Mouse (Mus musculus) Muller cell, postnatal 12 days (primary cell): Measurements from ENCODE around the gene Pla2g1b.
"Not testable (repeated sequence)": the region's sequence is repeated elsewhere in the genome, so short reads cannot be mapped to it uniquely, and the experiment has no call there.

Experiments
- DNase-seq: peaks from one replicate; pipeline ENCODE4 v3.0.0-alpha.2; 2015; ENCODE audit errors: inconsistent ontology term

Gene Pla2g1b

DNA sequence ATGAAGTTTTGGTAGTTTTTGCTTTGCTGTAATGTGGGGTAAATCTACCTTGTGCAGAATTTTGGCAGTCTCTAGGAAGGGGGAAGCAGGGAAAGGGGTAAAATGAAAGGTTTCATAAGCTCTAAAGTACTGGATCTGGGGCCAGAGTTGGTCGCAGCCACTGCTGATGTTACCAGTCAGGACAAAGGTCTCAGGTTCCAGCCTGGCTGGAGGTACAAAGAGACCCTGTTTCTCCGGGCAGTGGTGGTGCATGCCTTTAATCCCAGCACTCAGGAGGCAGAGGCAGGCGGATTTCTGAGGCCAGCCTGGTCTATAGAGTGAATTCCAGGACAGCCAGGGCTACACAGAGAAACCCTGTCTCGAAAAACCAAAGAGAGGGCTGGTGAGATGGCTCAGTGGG, 39.6 kb downstream of the Pla2g1b start:
- not testable (repeated sequence) for DNase-seq

DNA sequence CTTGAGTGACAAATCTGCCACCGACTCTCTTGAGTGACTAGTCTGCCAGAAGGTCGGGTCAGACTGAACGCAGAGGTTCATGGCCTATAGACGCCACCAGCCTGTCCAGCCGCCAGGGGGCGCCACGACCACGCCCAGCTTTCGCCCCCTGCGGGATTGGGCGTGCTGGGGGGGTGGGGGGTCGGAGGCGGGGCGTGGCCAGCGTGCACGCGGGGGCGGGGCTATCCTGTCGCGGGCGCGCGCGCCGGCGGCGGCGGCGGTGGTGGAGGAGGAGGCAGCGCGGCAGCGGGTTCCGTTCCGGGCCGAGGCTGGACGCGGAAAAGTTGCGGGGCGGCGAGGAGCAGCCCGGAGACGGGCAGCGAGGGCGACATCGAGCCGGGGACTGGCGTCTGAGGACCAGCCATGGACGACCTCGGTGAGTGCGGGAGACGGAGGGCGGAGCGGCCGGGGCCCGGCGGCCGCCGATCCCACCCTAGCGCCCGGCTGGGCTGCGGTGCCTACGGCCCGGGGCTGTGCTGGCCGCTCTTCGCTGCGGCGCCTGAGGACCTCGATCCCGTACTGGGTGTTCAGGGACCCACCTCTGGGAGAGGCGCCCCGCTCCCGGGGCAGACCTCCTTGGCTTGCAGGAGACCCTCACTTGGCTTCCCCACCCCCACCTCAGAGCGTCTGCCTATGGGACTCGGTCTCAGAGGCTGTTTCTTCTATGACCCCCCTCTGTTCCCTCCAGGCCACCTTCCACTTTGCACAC, 40.6 kb downstream of the Pla2g1b start, which contains the start of gene Pxn:
Pxn (plus strand) TSS at position 223 of the 748 bp plus-strand sequence.
- peak; percentile 95 for DNase-seq

DNA sequence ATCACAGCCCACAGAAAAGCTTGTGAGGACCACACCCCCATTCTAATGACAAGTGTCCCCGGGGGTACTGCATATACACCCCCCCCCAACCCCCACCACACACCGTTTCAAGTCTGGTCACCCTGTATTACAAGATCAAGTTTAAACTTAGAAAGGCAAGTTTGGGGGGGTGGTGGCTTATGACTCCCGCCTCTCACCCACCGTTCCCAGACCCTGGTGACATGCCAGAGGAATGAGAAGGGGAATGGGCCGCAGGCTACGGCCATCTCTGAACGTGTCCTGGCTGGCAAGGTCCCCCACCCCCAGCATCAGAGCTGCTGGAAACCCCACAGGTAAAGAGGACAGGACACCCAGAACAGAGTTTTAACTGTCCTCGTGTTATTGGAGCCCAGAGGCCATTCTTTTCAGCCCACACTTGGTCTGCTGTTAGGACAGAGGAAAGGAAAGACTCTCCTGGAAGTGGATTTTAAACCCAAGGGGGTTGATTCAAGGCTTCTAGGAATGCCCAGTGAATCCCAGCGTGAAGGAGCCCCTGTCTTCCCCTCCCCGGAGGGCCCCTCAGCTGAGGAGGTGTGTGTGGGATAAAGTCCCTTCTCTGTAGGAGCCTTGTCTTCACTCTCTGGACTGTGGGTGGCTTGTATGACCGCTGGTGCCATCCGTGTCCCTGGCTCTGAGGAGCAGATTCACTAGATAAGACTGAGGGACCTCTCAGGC, 41.4 kb downstream of the Pla2g1b start:
- peak; percentile 59 for DNase-seq

DNA sequence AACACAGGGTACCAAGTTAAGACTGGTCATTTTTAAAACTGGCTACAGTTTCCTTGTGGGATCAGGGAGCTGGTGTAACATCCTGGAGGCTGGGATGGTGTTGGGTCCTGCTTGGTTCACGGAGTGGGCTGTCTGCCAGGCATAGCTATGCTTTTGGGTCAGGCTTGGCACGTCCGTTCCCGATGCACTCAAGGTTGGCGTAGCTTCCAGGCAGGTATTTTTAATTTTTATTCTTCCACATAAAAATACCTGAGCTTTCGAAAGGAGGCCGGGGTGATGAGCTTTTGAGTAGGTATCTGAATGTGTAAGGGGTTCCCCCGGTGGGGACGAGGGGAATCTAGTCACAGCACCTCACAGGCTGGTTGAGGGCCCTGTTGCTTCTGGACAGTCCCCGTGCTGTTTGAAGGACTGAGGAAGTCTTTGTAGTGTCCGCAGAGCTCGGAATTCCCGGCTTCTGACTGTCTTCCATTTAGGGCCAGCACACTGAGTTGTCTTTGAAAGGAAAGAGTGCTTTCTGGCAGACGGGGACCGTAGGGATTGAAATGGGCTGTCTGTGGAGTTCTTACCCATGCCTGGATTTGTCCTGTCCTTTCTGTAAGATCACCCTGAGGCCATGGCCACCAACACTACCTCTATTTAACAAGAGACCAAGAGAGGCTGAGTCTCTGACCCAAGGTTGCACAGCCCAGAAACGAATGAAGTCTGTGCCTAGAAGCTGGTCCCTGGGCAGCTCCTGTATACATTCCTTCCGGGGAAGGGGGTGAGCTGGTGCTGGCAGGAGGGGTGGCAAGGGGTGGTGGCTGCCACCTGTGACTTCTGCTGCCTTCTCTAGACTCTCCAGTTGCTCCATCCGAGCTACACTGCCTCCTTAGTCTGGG, 42.2 kb downstream of the Pla2g1b start:
- peak; percentile 71 for DNase-seq

DNA sequence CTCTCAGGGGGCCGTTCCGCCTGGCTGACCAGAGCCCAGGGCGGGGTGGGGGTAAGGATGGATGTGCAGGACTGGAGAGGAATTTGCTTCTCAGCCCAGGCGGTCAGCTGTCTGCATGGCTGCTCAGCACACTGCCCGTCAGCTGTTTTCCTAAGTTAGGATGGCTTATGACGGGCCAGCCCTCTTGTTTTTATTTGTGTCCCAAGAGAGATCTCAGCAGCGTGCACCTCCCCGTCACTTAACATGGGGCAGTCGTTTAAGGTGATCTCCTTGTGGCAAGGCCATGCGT, 42.7 kb downstream of the Pla2g1b start:
- DNase-seq, result peak; percentile 80

DNA sequence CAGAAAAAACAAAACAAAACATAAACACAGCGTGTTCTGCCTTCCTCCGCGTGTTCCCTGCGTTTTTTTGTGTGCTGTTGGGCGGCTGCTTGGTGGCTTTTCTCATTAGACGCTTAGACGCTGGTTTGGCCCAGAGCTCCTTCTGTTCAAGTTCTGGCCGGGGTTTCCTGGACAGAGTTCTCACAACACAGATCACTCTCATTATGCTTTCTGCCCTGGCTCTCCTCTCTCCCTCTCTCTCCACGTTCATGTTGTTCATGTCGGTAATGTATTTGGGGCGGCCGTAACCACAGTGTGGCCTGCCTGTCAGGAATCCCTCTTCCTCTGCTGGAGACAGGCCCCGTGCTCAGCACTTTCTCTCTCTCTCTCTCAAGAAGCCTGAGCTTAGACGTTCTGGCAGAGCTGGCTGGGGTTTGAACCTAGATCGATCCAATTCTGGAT, 43.3 kb downstream of the Pla2g1b start:
- peak; percentile 80 for DNase-seq

DNA sequence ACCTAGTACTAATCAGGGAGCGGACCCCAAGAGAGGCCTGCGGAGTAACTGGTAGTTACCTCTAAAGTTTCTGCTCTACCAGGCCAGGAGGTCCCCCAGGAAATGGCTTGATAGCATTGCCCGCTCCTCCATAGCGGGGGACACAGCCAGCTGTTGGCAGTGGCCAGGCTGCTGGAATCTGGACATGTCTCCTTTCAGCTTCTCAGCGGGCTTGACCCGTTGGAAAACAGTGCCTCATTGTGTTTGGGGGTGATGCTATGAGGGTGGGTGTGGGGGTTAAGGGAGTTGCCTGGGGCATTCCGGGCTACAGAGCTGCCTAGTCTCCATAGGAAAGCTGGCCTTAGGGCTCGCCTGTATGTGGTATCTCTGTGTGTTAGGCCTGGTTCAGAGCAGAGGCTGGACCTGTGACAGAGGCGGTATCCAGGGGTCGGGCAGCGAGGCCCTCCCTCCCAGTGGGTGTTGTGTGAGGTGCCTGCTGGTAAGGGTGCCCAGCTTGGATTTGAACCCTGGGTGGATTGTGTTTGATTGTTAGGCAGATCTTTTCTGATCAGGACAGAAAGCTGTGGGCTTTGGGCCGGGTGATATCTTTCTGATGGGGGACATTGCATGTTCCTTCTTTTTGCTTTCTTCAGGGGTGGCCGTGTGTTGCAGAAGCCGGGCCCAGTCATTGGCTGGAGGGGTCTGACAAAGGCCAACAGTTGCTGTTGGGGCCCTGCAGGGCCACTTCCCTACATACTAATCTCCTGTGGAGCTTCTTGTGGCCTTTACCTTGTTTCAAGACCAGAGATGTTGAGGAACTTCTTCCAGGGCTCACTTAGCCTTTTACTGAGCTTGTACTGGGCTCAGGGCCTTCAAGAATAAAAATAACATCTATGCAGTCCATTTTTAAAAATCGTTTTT, 44.0 kb downstream of the Pla2g1b start:
- peak; percentile 92 for DNase-seq

DNA sequence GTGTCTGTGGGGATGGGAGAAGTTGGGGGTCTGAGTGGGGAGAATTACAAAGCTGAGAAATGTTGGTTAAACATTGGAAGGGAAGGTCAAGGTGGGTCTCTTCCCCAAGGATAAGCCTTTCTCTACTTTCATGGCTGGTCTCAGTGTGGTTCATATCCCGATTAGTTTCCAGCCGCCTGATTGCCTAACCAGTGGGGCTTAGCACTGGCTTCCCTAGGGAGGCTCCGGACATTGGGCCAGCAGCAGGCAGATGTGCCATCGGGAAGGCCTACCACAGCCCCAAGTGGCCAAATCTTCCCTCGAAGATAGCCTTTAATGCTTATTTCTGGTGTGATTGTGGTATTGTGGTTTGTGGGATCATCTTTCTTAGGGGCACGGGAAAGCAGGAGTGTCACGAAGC, 46.3 kb downstream of the Pla2g1b start:
- DNase-seq, result no peak

DNA sequence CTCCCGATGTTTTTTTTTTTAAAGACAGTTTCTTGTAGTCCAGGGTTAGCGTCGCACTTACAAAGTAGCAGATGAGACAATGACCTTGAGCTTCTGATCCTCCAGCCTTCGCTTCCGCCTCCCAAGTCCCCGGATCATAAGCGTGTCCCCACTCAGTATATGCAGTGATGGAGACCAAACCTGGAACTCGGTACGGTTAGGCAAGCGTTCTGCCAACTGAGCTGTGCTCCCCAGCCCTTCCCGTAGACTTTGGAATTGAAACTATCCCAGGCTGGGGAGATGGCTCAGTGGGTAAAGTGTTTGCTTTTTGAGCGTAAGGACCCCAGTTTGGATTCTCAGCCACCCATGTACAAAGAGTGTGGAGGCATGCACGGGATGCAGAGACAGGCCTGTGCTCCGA, 47.2 kb downstream of the Pla2g1b start:
- DNase-seq, result no peak

DNA sequence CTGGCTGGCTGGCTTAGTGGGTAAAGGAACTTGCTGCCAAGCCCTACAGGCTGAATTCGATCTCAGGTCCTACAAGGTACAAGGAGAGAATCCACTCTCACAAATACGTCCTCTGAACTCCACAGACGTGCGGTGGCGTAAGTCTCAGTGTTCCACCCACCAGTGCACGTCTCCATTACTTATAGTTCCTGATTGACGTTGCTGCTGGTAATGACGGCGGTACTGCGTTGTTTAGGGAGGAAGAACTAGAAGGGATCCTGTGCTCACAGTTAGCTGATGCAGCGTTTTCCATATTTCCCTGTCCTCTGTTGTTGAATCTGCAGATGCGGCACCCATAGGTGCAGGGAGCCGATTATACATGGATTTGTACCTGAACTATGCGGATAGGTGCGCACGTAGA, 47.7 kb downstream of the Pla2g1b start:
- DNase-seq, result no peak

DNA sequence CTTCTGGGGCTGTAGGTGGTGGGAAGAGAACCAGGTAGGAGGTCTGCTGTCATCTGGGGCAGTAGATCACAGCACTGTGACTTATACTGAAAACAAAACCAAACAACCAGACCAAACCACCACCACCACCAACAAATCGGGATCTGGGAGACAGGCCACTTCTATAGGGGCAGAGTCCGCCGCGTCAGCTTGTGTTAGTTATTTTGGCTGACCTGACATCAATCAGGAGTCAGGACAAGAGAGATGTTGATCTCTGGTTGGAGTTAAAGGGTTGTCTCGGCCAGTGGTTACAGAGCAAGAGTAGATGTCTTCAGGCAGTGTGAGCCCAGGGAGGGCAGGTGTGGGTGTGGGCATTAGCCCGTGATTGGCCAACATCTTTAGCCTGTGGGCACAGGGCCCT, 48.3 kb downstream of the Pla2g1b start:
- DNase-seq, result no peak

DNA sequence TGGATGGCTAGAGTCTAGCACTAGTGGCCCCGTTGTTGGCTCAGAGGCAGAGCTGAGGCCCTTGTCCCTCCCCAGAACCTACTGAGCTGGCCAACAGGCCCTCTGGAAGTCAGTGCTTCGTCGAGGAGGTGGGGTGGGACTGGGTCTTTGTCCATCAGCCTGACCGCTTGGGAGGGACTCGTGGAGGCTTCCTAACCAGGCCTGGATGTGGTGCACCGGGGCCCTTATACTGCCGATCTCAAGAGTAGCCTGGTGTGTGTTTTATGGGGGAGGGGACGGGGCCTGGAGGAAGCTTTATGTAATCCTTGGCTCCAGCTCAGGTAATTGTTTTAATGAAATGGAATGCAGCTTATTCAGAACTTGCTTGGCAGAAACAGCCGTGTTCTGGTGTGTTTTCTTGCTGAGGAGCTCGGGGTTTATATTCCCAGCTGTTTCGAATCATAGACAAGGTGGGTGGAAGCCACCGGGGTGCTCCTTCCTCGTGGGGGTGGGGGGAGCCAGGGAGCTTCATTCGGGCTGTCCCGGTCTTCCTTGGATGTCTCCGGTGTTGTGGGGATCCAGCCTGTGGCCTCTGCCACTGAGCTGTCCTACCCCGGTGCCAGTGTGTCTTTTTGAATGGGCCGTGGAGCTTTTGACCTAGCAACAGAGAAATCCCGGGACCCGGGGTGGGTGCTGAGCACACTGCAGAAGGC, 49.0 kb downstream of the Pla2g1b start:
- DNase-seq, result peak; percentile 93

DNA sequence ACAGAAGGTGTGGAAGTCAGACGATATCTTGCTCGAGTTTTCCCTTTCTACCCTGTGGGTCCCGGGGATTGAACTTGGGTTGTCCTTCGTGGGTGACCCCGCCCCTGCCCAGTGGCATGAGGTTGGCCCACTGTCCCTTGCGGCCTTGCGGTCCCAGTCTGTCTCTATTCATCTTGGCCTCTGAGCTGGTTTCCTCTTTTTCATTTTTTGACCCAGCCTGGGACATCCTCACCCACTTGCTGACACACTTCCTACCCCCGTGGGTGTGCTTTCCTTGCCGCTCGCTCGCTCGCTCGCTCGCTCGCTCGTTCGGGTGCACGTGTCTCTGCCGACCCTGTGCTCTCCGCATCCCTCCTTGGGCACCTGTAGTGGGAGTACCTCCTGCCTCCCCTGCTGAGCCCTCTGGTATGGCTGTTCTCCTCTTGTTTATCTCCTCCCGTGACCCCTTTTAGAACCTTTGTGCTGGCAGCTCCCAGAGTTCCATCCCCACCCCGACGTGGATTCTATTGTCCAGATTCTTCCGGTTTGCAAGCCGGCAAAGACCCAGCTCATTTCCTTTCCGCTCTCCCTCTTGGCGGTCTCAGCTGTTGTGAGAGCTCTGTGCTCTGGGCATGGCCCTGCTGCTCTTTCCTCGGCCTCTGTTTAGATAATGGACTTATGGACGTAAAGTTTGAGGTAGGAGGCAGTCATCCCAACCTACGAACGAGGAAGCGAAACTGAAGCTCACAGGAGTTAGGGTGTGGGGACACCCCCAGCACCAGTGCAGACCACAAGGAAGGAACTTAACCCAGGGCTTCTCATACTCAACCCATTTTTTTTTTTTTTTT, 50.2 kb downstream of the Pla2g1b start:
- no peak for DNase-seq

DNA sequence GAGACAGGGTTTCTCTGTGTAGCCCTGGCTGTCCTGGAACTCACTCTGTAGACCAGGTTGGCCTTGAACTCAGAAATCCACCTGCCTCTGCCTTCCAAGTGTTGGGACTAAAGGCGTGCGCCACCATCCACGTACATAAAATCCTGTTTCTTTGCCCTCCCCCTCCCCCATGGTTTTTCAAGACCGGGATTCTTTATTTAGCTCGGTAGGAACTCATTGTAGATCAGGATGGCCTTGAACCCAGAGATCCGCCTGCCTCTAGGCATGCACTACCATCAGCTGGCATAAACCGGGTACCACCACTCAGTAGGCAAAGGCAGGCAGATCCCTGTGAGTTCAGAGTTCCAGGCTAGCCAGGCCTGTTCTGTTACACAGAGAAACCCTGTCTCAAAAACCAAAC, 50.8 kb downstream of the Pla2g1b start:
- DNase-seq, result no peak

DNA sequence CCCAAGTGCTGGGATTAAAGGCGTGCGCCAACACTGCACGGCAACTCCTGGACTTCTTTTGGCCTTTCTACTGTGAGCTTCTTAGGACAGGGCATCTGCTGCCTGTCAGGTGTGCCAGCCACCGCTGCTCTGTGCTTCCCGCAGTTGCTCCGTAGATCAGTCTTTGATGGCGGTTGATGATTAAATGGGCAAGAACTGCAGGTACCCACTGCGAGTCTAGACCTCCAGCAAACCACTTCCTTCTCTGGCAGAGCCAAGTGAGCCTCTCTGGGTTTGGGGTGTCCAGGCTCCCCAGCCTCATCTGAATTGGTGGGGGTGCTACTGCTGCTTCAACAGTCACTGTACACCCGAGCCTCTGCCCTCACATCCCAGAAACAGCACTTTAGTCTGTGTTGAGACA, 51.4 kb downstream of the Pla2g1b start:
- DNase-seq, result no peak

DNA sequence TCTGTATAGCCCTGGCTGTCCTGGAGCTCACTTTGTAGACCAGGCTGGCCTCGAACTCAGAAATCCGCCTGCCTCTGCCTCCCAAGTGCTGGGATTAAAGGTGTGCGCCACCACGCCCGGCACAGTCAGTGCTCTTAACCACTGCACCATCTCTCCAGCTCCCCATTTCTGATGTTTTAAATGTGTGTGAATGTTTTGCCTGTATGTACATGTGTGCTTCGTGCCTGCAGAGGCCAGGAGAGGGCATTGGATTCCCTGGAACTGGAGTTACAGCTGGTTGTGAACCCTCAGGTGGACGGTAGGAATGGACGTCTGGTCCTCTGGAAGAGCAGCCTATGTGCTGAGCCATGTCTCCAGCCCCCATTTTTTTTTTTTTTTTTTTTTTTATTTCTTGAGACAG, 52.2 kb downstream of the Pla2g1b start:
- DNase-seq, result not testable (repeated sequence)

DNA sequence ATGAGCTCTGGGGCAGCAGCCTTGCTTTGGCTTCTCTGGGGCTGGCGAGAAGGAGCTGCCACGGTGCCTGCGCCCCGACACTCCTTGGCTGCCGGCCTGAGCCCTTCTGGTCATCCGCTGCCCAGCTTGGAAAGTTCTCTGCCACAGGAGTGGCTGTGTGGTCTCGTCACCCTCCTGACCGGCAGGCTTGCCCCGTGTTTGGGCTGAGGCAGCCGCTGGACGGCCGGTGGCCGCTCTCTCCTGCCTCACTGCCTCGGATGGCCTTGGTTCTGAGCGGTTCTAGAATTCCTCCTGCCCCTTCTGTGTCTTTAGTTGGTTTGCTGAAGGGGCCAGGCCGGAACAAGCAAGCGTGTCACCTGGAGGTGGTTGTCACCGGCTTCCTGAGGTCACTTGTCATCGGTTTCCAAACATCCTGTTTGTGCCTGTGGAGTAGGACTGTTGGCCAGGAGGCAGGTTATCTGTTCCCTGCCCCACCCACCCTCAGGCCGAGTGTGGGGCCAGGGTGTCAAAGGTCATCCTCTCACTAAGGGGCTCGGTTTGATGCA, 54.3 kb downstream of the Pla2g1b start:
- peak; percentile 73 for DNase-seq

DNA sequence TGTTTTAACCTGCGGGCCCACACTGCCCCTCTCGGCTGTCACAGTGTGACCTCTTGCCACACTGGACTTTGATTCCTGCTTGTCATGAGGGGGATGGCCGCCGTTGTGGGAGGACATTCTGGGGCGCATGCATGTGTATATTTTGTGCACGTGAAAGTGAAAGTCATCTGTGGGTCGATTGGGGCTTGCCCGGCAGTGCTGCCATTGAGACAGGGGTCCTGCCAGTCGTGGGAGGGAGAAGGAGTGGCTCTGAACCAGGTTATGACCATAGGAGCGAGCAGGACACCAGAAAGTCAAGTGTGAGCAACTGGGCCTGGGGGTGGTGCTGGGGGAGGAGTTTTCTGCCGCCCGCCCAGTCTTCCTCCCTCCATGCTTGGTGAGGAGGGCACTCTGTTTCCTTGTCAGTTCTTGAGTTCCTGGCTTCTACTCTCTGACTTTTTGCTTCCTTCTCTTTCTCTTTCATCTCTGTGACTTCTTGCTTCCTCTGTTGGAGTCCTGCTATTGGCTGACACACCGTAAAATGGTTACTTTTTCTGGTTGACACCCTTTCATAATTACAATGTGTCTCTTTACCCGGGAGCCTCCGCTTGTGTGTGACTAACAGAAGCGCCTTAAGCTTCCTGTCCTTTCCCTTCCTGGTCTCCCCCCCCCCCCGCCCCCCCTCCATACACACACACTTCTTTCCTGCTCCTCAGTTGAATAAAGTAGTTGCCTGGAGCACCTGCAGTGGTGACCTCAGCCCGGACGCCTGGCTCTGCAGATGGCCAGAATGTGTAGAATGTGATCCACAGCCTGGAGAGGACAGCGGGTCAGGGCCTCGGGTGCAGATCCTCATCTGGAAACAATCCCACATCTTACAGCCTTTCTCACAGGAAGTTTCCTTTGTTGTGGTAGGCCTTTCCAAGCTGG, 55.7 kb downstream of the Pla2g1b start:
- peak; percentile 81 for DNase-seq

DNA sequence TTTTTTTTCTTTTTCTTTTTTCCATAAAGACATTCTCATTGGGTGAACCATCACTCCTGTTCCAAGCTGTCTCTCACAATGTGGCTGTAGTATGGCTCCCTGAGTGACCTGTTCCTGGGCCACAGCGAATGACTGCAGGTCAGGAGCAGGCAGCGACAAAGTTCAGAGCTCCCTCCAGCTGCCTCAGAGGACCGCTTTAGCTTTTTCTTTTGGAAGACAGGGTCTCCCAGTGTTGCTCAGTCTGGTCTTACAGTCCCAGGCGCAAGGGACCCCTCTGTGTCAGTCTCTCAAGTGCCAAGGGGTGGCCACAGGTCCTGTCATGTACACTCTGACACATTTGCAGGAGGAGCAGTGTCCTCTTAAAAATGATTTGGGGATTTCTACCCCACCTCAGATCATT, 56.5 kb downstream of the Pla2g1b start:
- DNase-seq, result no peak
